Mouse (Mus musculus) C2C12 (cell line): ENCODE data around the gene Eif2ak4.

Experiments used
- CTCF ChIP-seq: IDR thresholded peaks from one replicate; pipeline ENCODE4 v1.5.1; 2011; ENCODE audit not compliant: control insufficient read depth, insufficient read depth, insufficient read length
- FOSL1 ChIP-seq: IDR thresholded peaks from one replicate; pipeline ENCODE4 v1.8.0; 2011; ENCODE audit warnings: mild to moderate bottlenecking, low read length; ENCODE audit not compliant: poor library complexity, insufficient read depth, severe bottlenecking
- USF1 ChIP-seq: IDR thresholded peaks from one replicate; pipeline ENCODE4 v1.6.1; 2011; ENCODE audit warnings: low read depth, mild to moderate bottlenecking, control low read depth, moderate library complexity

DNA sequence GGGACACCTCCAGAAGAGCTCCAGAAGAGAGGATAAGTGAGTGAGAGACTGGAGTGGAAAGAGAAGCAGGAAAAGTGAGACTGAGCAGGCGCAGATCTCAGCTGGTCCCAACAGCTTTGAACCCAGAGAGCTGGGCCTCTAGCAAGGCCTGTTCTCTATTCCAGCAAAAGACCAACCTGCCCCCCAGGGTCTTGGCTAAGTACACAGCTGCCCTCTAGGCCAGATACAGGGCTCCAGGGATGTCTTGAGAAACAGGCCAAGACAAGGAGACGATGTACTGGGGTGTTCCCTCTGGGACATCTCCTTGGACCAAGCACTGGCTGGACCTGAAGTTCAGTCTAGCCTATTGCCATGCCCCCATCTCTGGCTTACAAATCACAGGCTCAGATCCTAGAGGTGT lies 111.8 kb downstream of the Eif2ak4 start:
- TF ChIP-seq CTCF (no peak), USF1 (no peak), FOSL1 (no peak)
